Mouse (Mus musculus) layer of hippocampus, postnatal 25 days (tissue): ENCODE measurements around the gene Zfp641. TPM values are rescaled to one million over a fixed set of nuclear protein-coding genes. Genes with fewer than 3 reads are reported as not detected.

Source experiments
- DNase-seq, 2 experiments: peaks; one replicate each; pipeline ENCODE4 v3.0.0; 2022; ENCODE audit warnings: mixed read lengths in 2 of 2, low spot score in 1 of 2; ENCODE audit errors: extremely low spot score in 1 of 2
- total RNA-seq, 2 experiments: library from RNA; stranded (reverse); gene quantifications; 2 replicates each; pipeline ENCODE4 v1.2.3; 2021

The Zfp641 gene
- total RNA-seq: 1 to 10 TPM; 5.9 to 6.8 TPM

- DNase-seq: peak; percentile 38 to 51
Measured at GRCm38 (mm10) chr15:98295628-98296551, at the start of gene Zfp641. Gene Zfp641, minus strand, starts transcription at chr15:98296161.

GRCm38 (mm10) chr15:98340887-98341286 is 44.9 kb upstream of the Zfp641 start, which contains the start of gene Olfr284:
Gene Olfr284, minus strand, starts transcription at chr15:98340987.
- DNase-seq: no peak

DNA sequence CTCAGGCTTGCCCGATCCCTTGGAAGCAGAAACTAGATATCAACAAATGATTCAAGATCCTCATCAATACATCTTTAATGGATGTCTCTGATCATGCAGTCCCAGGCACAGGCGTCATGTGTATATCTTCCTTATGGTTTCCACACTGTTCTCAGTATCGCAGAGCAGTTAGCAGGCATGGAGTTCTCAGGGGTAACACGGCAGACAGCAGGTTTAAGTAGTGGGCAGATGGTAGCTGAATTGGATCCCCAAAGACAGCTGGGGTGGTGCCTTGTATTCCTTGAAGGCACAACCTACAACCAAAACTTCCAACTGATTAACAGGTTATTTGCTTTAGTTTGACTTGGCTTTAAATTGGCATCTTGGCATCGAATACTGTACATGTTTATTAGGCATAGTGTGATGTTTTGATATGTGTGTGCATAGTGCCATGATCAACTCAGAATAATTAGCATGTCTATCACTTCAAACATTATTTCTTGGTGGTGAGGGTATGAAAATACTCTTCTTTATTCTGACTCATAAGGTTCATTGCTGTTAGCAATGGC is 21.3 kb upstream of the Zfp641 start, which contains the start of gene Olfr285:
Olfr285 (minus strand) TSS at position 177 of the 548 bp plus-strand sequence.
- DNase-seq: no peak

DNA sequence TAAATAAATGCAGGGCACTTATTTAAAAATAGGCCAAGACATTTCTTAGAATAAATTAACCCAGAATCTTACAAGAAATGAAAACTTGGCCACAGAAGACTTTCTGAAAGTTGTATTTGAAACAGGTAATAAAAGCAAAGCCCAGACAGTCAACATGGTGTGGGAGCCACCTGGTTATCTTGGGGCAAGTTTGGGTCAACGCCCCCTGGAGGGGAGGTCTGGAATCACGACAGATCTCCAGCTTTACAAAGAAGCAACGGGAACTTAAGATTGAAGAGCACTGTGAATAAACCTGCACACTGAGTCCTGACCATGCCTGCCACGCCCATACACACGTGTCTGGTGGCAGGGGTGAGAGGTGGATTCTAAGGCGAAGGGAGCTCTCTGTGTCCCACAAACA is 19.7 kb upstream of the Zfp641 start:
- no peak for DNase-seq

- no peak for DNase-seq
Measured at GRCm38 (mm10) chr15:98293651-98294050, 2.3 kb downstream of the Zfp641 start.

DNA sequence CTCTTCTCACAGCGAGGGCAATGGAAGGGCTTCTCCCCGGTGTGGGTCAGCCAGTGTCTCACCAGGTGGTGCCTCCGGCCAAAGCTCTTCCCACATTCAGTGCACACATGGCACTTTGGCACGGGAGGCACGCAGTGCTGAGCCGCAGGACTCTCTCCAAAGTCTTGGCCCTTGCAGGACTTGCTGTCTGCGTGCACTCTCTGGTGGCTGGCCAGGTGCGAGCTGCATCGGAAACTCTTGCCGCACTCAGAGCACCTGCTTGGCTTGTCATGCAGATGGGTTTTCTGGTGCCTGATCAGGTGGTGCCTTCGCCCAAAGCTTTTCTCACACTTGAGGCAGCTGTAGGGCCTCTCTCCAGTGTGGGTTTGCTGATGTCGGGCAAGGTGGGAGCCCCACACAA is 7.4 kb downstream of the Zfp641 start:
- no peak for DNase-seq

DNA sequence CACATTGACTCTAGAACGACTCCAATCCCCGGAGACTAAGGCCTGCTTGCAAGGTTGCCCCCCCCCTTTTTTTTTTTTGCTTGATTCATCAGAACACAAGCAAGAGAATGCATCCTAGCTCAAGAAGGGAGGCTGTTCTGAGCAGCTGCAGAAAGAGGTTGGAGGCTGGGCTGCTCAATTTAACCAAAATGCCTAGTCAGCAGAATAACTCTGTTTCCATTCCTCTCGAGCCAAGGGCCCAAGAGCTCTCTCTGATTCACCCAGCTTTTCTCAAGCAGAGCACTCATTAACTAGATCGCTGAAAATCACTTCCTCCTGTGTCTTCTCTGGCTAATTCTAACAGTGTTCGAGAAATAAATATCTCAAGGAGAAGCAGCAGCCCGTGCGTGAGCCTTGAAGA is 9.5 kb downstream of the Zfp641 start:
- no peak for DNase-seq

DNA sequence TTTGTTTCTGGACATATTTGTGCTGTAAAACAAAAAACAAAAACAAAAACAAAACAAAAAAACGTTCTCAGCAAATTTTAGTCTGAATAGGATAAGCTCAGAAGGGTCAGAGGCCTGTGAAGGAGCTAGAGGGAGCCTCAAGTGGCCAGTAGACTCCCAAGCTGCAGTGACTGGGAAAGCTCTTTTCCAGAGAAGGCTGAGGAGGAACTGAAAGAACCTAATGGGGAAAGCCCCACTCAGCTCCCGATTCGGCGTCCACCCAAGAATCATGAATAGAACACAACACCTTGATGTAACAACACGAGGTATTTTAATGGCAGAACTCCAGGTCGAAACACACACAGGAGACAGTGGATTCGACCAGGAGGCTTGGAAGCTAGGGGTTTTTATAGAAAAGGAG is 38.2 kb downstream of the Zfp641 start:
- DNase-seq: no peak

GRCm38 (mm10) chr15:98257193-98257592 is 38.8 kb downstream of the Zfp641 start, which contains the start of gene H1fnt:
Gene H1fnt, minus strand, starts transcription at chr15:98257293.
- no peak for DNase-seq

- no peak for DNase-seq
Measured at GRCm38 (mm10) chr15:98256271-98256670, 39.7 kb downstream of the Zfp641 start.

Other genes starting within 250 kb of the Zfp641 start
- gene Pfkm, start 203.6 kb downstream of the Zfp641 start, total RNA-seq: 100 to 1,000 TPM; 348 to 370 TPM
- gene Senp1, start 202.4 kb downstream of the Zfp641 start, total RNA-seq: 10 to 100 TPM; 10.8 to 12.6 TPM
- 10 to 100 TPM; 48.7 to 53.0 TPM for gene Asb8, start 130.5 kb downstream of the Zfp641 start, total RNA-seq
- gene Ccdc184, start 129.0 kb downstream of the Zfp641 start, total RNA-seq: 10 to 100 TPM; 10.9 to 12.4 TPM
- gene Olfr288, start 100.6 kb downstream of the Zfp641 start, total RNA-seq: not detected
- under 1 TPM in 1 of 2 experiments, not detected in 1; 0.15 TPM for gene Gm44579, start 75.2 kb downstream of the Zfp641 start, total RNA-seq
- gene Olfr287, start 75.1 kb downstream of the Zfp641 start, total RNA-seq: 1 to 10 TPM; 3.6 to 5.3 TPM
- gene Olfr286, start 61.7 kb downstream of the Zfp641 start, total RNA-seq: not detected
- gene H1fnt, start 38.9 kb downstream of the Zfp641 start, total RNA-seq: not detected
- not detected for gene Olfr285, start 21.2 kb upstream of the Zfp641 start, total RNA-seq
- gene Olfr284, start 44.8 kb upstream of the Zfp641 start, total RNA-seq: not detected
- gene Olfr283, start 84.8 kb upstream of the Zfp641 start, total RNA-seq: not detected
- not detected for gene Olfr282, start 135.1 kb upstream of the Zfp641 start, total RNA-seq
- gene Olfr281, start 156.4 kb upstream of the Zfp641 start, total RNA-seq: not detected
- gene OR5BS1P, start 173.7 kb upstream of the Zfp641 start, total RNA-seq: not detected
- not detected for gene Lalba, start 186.6 kb upstream of the Zfp641 start, total RNA-seq
- under 1 TPM; 0.07 to 0.16 TPM for gene Olfr279, start 196.2 kb upstream of the Zfp641 start, total RNA-seq
- gene Kansl2, start 238.1 kb upstream of the Zfp641 start, total RNA-seq: 10 to 100 TPM; 59.5 to 59.7 TPM